Mouse (Mus musculus): ENCODE measurements around the gene Arpc2. TPM values are rescaled to one million over a fixed set of nuclear protein-coding genes. Genes with fewer than 3 reads are reported as not detected.
A peak's percentile ranks its signal among the peaks of the same experiment; 100 is the strongest.

The Arpc2 gene
- polyA plus RNA-seq, 1 experiment from 2014 or later, result 370 TPM

DNA sequence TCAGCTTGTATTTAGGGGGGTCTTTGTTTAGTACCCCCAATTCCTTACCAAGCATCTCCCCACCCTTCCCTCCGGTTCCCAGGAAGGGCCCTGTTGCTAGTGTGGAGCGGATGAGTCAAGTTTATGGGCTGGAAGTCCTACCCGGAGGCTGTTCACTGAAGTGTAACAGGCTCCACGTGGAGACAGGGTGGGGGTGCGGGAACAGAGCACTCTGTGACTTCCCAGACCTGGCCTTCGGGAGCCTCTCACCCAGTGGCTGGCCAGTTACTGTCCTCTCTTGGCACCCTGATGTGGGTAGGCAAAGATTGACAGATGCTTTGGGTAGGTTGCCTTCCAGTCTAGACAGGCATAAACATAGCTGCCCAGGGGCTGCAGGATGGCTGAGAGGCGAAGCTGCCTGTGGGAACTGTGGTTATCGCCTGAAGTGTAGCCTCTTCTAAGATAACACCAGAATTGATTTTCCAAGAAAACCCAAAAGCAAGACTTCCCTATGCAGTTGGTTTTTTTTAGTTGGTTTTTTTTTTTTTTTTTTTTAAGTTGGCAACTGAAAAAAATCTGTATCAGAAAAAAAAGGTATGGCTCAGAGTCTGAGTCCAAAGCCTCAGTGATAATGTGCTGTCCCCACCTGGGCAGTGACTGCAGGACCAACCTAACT is 42.1 kb downstream of the Arpc2 start:
- Histone ChIP-seq H3K4me1 (peaks cover 6% of the 10 kb centered on the region; the same call in 1 of the 2 replicates), H3K27me3 (no peaks in the 10 kb centered on the region), H3K9ac (no peak overlapping the region), H3K27ac (no peak overlapping the region), H3K4me2 (replicated peaks) (no peak overlapping the region), H3K9me3 (replicated peaks) (no peaks in the 10 kb centered on the region), H3K4me3 (no peak overlapping the region), H3K36me3 (peaks cover 46% of the 10 kb centered on the region)
- 60% methylated on average over 8 of the region's 8 CpGs for WGBS
- no peak for ATAC-seq (ENCODE audit: low FRiP score)

DNA sequence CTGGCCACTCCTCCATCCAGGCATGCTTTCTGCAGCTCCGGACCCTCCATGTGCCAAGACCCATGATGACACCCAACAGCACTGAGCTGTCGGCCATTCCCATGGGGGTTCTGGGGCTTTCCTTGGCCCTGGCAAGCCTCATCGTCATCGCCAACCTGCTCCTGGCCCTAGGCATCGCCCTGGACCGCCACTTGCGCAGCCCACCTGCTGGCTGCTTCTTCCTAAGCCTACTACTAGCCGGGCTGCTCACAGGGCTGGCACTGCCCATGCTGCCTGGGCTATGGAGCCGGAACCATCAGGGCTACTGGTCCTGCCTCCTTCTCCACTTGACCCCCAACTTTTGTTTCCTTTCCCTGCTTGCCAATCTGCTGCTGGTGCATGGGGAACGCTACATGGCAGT is 42.7 kb downstream of the Arpc2 start, which contains the start of gene Gpbar1:
TSS of gene Gpbar1 (plus strand) at position 13 of the 400 bp plus-strand sequence.
- no peak within 1 kb of the TSS for H3K4me2 ChIP-seq (replicated peaks)
- no peaks in the 10 kb centered on the region for H3K27me3 ChIP-seq
- WGBS, result 90% methylated on average over 10 of the region's 10 CpGs
- H3K9me3 ChIP-seq (replicated peaks), result no peaks in the 10 kb centered on the region
- H3K4me3 ChIP-seq, result no peak within 1 kb of the TSS
- ATAC-seq (ENCODE audit: low FRiP score), result no peak
- no peak within 1 kb of the TSS for H3K27ac ChIP-seq
- peaks cover 11% of the 10 kb centered on the region for H3K4me1 ChIP-seq
- H3K36me3 ChIP-seq, result peaks cover 46% of the 10 kb centered on the region
- H3K9ac ChIP-seq, result no peak within 1 kb of the TSS

DNA sequence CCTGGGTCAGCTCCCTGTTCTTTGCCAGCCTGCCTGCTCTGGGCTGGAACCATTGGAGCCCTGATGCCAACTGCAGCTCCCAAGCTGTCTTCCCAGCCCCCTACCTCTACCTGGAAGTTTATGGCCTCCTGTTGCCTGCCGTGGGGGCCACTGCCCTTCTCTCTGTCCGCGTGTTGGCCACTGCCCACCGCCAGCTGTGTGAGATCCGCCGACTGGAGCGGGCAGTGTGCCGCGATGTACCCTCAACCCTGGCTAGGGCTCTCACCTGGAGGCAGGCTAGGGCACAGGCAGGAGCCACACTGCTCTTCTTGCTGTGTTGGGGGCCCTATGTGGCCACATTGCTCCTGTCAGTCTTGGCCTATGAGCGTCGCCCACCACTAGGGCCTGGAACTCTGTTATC is 43.1 kb downstream of the Arpc2 start:
- Histone ChIP-seq H3K4me3 (no peak overlapping the region), H3K36me3 (peaks cover 46% of the 10 kb centered on the region), H3K27me3 (no peaks in the 10 kb centered on the region), H3K4me1 (peaks cover 15% of the 10 kb centered on the region), H3K9ac (no peak overlapping the region), H3K27ac (no peak overlapping the region), H3K4me2 (replicated peaks) (no peak overlapping the region), H3K9me3 (replicated peaks) (no peaks in the 10 kb centered on the region)
- WGBS, result 89% methylated on average over 11 of the region's 11 CpGs
- no peak for ATAC-seq (ENCODE audit: low FRiP score)

DNA sequence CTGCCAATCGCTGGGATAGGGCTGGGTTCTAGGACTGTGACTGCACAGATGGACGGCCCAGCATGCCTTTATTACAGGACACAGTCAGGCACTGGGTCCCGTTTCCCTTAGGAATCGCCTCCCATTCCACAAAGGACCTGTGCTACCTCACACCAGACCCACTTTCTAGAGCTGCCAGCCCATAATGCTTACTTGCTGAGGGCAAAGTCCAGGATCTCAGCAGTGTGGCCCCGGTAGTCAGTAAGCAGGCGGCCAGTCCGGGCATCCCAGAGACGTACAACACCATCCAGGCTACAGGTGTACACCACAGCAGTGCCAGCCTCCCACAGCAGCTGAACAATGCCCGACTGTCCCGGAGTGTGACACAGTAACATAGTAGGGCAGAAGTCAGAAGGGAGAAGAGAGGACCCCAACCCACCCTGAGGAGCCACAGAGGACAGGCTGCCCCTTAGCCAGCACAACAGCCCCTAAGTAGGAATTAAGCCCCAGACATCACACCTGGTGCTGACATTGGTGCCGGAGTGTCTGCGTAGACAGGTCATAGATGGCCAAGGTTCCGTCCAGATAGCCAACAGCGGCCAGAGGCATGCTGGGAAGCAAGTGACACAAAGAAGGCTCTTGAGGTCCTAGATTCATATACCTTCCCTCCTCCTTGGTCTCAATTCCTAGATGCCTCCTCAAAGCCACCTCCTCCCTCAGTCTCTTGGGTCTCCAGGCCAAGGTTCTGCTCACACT is 44.9 kb downstream of the Arpc2 start:
- Histone ChIP-seq H3K27me3 (no peaks in the 10 kb centered on the region), H3K9me3 (replicated peaks) (no peaks in the 10 kb centered on the region), H3K4me3 (no peak overlapping the region), H3K9ac (no peak overlapping the region), H3K27ac (no peak overlapping the region), H3K4me2 (replicated peaks) (no peak overlapping the region), H3K36me3 (peaks cover 46% of the 10 kb centered on the region), H3K4me1 (peaks cover 20% of the 10 kb centered on the region)
- ATAC-seq (ENCODE audit: low FRiP score), result no peak
- 93% methylated on average over 14 of the region's 14 CpGs for WGBS

DNA sequence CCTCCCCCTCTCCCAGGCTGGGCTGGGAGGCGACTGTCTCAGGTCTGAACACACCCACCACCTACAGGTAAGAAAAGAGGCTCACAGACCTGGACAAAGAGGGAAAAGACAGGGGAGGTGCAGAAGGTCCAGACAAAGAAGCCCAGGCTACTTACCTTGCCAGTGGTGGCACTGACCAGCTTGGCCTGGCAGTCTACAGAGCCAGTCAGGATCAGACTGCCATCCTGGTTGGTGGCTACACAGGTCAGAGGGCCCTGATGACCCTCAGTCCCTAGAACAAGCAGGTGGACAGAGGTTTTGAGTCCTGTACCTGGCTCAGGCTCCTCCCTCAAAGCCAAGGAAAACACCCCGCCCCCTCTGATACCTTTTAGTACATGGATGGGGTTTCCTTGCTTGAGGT is 45.5 kb downstream of the Arpc2 start:
- H3K27me3 ChIP-seq, result no peaks in the 10 kb centered on the region
- H3K9ac ChIP-seq, result no peak overlapping the region
- peaks cover 24% of the 10 kb centered on the region for H3K4me1 ChIP-seq
- H3K36me3 ChIP-seq, result peaks cover 46% of the 10 kb centered on the region
- no peaks in the 10 kb centered on the region for H3K9me3 ChIP-seq (replicated peaks)
- H3K27ac ChIP-seq, result no peak overlapping the region
- H3K4me2 ChIP-seq (replicated peaks), result no peak overlapping the region
- no peak for ATAC-seq (ENCODE audit: low FRiP score)
- WGBS, result 96% methylated on average over 2 of the region's 2 CpGs
- no peak overlapping the region for H3K4me3 ChIP-seq

DNA sequence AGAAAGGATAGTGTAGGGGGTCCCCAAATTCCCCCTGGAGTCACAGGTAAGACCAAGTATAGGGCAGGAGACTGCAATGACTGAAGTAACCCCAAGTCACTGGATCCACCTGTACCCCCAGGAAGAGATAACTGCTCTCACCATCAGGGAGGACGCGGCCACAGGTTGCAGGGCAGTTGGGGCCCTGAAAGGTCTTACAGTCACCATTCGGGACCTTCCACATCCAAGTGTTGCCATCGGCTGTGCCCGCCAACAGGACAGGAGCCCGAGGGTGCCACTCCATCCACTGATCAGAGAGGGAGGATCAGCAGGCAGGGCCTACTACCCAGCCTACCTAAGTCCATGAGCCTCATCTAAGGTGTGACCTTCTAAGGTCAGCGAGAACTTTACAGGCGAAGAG is 46.0 kb downstream of the Arpc2 start:
- Histone ChIP-seq H3K27me3 (no peaks in the 10 kb centered on the region), H3K4me3 (no peak overlapping the region), H3K9me3 (replicated peaks) (no peaks in the 10 kb centered on the region), H3K27ac (no peak overlapping the region), H3K4me2 (replicated peaks) (no peak overlapping the region), H3K9ac (no peak overlapping the region), H3K36me3 (peaks cover 46% of the 10 kb centered on the region), H3K4me1 (peaks cover 24% of the 10 kb centered on the region)
- WGBS, result 97% methylated on average over 8 of the region's 8 CpGs
- ATAC-seq (ENCODE audit: low FRiP score), result no peak

DNA sequence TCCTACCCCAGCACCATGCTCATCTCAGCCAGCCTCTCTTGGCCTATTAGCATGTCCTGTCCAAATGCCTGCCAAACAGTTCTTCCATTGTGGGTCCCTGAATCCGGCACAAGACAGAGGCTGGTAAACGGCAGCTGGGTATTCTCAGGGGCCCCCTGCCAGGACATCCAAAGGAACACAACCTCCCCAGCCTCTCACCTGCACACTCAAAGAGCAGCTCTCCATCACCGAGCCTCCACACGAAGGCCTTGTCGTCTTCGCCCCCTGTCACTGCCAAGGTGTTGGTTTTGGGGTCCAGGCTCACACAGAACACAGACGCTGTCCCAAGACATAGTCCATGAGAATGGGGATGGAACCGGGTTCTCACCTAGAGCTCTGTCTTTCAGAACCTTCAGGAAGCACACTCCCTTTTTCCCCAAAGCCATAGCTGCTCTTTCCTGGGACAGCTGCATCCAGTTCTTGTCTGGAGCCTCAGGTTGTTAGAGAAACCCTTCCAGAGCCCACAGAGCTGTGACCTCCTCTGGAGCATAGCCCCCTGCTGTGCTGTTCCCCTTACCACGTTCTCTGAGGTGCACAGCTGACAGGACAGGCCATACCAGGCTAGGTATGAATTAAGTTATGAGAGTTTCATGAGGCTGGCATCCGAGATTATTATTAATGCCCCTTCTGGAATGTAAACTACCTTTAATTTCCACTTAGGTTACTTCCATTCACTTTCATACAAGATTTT is 47.2 kb downstream of the Arpc2 start:
- 0 out of 2 replicates have a peak overlapping the region, but pooled peaks have one; percentile 5 for H3K4me3 ChIP-seq
- peaks cover 20% of the 10 kb centered on the region for H3K4me1 ChIP-seq
- H3K4me2 ChIP-seq (replicated peaks), result peak overlapping the region; percentile 87; the same call in 1 of the 2 replicates
- no peaks in the 10 kb centered on the region for H3K9me3 ChIP-seq (replicated peaks)
- no peaks in the 10 kb centered on the region for H3K27me3 ChIP-seq
- no peak overlapping the region for H3K27ac ChIP-seq
- no peak for ATAC-seq (ENCODE audit: low FRiP score)
- WGBS, result 87% methylated on average over 10 of the region's 10 CpGs
- H3K36me3 ChIP-seq, result peaks cover 46% of the 10 kb centered on the region
- H3K9ac ChIP-seq, result no peak overlapping the region

DNA sequence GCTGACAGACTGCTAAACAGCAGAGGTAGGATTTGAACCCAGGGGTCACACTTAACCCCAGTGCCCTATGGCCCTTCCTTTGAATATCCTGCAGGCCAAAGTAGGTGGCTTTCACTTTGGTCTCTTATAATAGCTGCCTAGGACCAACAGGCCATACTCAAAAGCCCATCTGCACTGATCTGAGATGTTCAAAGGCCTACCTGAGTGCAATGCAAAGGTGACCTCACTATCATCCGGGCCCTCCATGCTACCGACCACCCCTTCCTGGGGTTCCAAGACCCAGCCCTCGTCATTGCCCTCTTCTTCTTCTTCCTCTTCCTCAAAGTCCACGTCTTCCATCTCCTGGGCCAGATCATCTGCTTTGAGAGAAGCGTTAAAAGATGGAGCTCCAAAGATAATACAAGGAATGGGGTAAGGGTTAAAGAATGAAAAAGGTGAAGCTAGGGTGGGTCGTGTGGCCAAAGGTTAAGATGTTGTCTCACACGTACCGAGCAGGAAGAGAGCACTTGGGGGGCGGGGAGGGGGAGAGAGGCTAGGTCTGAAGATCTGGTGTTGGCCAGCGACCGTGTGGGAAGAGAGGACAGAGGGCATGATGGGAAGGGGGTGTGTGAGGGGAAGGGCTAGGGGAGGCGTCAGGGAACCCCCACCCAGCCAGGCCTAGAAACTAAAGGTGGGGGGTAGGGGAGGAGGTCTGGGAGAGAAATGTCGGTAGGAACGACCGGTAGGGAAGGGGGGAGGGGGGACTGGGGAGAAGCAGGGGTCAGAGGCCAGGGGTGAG is 48.0 kb downstream of the Arpc2 start:
- H3K27me3 ChIP-seq, result no peaks in the 10 kb centered on the region
- 15% methylated on average over 15 of the region's 15 CpGs for WGBS
- peak overlapping the region; percentile 89 for H3K9ac ChIP-seq
- no peaks in the 10 kb centered on the region for H3K9me3 ChIP-seq (replicated peaks)
- ATAC-seq (ENCODE audit: low FRiP score), result peak; percentile 48
- H3K27ac ChIP-seq, result peak overlapping the region; percentile 75
- H3K4me2 ChIP-seq (replicated peaks), result peak overlapping the region; percentile 87
- H3K36me3 ChIP-seq, result peaks cover 44% of the 10 kb centered on the region
- peaks cover 20% of the 10 kb centered on the region for H3K4me1 ChIP-seq
- peak overlapping the region; percentile 78 for H3K4me3 ChIP-seq

DNA sequence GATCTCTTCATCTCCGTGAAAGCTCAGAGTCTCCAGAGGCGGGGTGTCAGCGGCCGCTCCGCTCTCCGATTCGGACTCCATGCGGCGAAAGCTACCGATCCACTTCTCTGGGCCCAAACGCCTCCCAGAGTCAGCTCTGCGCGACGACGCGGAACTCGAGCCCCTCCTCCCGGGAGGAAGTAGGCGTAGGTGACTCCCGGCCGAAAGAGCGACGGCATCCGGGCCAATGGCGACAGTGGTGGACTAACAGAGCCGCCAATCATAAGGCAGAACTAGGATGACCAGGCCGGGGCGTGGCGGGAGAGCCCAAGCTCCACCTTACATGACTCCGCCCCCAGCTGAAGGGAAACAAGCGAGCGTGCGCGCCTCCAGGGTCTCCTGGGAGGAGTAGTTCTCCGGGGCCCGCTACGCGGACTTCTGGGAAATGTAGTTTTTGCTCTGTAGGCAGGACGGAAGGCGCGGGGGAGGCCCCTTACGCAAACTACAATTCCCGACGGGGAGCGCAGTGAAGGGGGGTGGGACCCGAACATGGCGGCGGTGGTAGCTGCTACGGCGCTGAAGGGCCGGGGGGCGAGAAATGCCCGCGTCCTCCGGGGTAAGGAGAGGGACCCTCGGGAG is 48.8 kb downstream of the Arpc2 start, which contains the start of the genes Aamp and Pnkd:
TSS of gene Aamp (minus strand) at position 196 of the 618 bp plus-strand sequence.
TSS of gene Pnkd (plus strand) at position 388 of the 618 bp plus-strand sequence.
- Histone ChIP-seq H3K4me1 (peaks cover 20% of the 10 kb centered on the region), H3K27ac (peak within 1 kb of the TSS; percentile 75), H3K4me2 (replicated peaks) (peak within 1 kb of the TSS; percentile 87), H3K36me3 (peaks cover 44% of the 10 kb centered on the region), H3K9ac (peak within 1 kb of the TSS; percentile 89), H3K4me3 (peak within 1 kb of the TSS; percentile 78), H3K9me3 (replicated peaks) (no peaks in the 10 kb centered on the region), H3K27me3 (no peaks in the 10 kb centered on the region)
- WGBS, result under 1% methylated on average over 56 of the region's 56 CpGs
- ATAC-seq (ENCODE audit: low FRiP score), result peak; percentile 98

DNA sequence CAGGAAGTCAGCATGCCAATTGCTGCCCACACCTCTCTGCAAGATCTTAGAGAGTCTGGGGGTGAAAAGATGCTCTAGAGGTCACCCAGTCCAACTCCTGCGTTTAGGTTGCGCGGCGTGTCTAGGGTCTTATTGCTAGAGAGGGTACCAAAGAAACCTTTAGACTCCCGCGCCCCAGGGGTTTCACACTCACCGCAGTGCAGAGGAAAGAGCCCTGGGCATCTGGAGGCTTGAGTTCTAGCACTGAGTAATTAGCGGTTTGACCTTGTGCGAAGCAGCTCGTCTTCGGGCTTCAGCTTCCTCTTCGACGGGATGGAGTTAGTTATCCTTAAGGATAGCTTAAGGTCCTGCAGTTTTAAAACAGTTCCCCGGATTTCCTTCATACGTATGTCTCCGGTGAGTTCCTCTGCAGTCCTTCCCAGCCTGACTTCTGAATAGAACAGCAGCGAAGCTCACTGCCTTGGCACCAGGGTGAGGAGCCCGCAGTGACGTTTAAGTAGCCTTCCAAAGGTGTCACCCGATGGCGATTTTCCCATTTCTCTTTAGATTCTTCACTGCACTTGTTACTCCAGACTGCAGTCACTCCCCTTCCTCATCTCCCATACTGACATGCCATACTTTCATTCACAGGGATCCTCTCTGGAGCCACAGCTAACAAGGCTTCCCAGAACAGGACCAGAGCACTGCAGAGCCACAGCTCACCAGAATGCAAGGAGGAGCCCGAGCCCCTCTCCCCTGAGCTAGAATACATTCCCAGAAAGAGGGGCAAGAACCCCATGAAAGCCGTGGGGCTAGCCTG is 49.5 kb downstream of the Arpc2 start:
- 3% methylated on average over 23 of the region's 23 CpGs for WGBS
- H3K36me3 ChIP-seq, result peaks cover 44% of the 10 kb centered on the region
- peak overlapping the region; percentile 78 for H3K4me2 ChIP-seq (replicated peaks)
- H3K27ac ChIP-seq, result no peak overlapping the region
- H3K27me3 ChIP-seq, result no peaks in the 10 kb centered on the region
- H3K4me1 ChIP-seq, result peaks cover 20% of the 10 kb centered on the region
- no peak for ATAC-seq (ENCODE audit: low FRiP score)
- no peaks in the 10 kb centered on the region for H3K9me3 ChIP-seq (replicated peaks)
- peak overlapping the region; percentile 72 for H3K9ac ChIP-seq
- H3K4me3 ChIP-seq, result peak overlapping the region; percentile 78

Measured in hindbrain, embryonic 12.5 days (tissue).